Mouse (Mus musculus): ENCODE data around the gene Krt78.
A peak's percentile ranks its signal among the peaks of the same experiment; 100 is the strongest.

The Krt78 gene

DNA sequence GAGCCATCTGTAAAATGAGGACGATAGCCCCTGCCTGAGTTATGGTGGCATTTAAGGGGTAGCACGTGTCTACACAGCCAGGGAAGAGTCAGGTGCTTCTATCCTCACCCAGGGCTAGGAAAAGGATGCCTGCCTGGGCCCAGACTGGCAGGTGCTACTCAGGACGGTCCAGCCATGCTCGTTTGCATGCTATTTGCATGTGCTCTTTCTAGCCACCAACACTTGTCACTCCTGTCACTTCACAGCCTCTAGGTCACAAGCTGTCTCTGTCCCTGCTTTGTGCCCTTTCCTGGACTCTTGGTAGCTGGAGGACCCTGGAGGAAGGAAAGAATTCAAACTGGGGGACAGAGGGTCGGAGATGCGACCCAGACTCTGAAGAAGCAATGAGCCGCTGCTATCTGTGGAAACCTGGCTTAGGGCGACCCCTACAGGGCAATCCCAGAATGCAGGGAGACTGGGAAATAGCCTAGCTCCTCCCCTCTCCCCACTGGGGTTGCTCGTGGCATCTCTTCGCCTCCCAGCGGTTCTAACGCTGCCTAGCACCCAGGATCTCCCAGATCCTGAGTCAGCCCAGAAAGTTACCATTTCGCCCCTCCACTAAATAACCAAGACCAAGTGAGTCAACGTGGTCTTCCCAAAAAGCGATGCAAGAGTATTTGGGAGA lies 19.5 kb upstream of the Krt78 start:
- DNase-seq (ENCODE audit: low read depth, low spot score) = peak; percentile 76

DNA sequence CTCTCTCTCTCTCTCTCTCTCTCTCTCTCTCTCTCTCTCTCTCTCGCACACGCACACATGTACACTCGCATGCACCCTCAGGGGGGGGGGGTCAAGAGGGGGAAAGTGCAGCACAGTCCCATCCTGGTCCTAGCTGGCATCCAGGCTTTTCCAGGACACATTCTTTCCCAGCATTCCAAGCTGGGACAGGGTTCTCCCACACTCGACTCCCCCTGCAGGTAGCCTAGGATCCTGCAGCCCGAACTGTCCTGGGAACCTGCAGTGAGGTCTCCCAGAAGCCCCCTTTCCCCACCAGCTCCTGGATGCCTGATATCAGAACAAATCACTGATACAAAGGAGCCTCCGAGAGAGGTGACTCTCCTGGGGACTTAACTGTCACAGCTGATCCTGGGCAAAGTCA lies 16.4 kb upstream of the Krt78 start:
- no peak for DNase-seq (ENCODE audit: low read depth, low spot score)

DNA sequence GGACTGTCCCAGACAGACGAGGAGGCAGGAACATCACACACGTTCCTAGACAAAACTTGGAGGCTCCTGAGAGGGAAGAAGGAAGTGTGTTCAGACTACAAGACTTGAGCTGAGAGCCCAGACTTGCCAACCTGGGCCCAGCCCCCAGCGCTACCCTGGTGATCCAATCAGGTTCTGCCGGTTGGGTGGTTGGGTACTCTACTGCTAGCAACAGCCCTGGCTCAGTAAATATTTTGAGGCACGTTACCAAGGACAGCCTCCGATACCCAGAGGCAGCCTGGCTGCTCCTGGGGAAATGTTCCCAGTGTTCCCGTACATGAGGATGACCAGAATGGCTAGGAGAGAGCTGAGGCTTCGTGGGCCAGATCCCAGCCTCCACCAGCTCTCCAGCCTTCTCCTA lies 12.7 kb upstream of the Krt78 start:
- no peak for DNase-seq (ENCODE audit: low read depth, low spot score)

DNA sequence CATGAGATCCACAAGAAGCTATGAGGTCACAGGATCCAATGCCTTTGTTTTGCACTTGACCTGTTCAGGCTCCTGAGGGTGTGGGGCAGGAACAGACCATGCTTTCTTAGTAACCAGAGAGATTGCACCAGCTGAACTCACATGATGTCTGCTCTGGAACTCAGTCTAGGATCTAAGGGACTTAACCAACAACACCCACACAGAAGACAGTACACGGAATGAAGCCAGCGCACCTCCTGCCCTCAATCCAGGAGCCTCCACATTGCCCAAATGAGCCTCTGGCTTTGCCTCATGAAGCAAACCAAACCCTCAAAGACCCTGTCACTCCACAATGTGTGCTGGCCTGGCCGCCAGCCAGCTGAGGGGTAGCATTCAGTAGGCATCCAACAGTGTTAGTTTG lies 4.8 kb upstream of the Krt78 start:
- no peak for DNase-seq (ENCODE audit: low read depth, low spot score)

DNA sequence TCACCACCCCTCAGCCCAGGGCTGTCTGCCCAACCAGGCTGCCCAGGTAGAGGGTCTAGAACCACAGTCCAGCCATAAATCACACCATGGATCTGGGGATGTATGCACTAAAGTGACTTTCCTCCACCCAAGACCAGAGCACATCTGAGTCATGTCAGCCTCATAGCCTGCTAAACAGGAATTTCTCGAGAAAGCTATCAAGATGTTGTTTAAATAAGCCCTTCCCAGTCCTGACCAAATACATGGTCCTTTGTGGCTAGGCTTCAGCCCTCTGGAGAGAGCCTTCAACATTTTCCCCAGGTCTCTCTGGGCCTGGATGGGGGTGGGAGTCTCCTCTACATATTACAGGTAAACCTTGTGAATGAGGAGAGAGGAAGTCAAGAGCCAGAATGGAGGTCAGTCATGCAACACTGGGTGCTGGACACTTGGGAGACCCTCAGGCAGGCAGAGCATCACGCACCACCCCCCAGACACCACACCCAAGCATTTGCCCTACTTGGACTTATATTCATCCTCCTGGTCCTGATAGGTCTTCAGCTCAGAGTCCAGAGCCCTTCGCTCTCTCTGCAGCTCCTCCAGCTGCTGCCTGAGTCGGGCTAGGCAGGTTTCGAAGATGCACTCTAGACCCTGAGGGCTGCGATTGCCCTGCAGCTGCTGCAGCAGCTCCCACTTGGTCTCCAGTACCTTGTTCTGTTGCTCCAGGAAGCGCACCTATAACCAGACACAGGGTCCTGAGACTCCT lies 1.2 kb downstream of the Krt78 start:
- no peak for DNase-seq (ENCODE audit: low read depth, low spot score)

DNA sequence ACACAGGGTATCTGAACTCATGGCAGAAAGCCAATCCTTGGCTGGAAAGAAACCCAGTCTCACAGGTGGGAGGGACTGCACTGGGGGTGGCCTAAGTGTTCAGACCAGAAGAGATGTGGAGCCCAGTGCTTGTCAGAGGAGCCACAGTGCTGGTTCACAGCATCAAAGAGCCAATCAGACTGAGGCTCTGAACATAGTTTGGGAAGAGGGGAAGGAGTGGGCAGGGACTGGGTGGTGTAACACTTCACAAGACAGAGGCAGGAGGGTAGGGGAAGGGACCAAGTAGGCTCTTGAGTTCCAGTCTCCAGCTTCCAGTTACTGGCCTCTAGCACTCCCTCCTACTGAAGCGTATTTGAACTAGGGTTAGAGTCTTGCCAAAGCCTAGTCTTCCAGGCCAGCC lies 8.7 kb downstream of the Krt78 start:
- no peak for DNase-seq (ENCODE audit: low read depth, low spot score)

DNA sequence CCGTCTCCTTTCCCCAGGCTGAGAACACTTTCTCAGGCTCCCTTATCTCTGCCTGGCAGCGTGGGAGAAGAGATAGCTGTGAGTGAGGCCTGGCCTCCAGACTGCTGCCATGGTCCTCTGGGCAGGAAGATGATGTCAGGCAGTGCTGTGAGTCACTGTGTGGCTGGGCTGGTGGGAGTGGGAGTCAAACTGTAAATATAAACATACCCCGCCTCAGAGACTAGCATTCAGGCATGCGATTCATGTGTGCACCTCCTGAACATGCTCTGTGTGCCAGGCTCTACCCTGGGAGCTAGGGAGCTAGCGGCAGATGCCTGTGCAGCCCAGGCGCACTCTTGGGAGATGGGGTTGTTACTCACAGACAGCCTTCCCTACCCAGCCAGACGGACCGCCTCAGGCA lies 12.1 kb downstream of the Krt78 start:
- no peak for DNase-seq (ENCODE audit: low read depth, low spot score)

DNA sequence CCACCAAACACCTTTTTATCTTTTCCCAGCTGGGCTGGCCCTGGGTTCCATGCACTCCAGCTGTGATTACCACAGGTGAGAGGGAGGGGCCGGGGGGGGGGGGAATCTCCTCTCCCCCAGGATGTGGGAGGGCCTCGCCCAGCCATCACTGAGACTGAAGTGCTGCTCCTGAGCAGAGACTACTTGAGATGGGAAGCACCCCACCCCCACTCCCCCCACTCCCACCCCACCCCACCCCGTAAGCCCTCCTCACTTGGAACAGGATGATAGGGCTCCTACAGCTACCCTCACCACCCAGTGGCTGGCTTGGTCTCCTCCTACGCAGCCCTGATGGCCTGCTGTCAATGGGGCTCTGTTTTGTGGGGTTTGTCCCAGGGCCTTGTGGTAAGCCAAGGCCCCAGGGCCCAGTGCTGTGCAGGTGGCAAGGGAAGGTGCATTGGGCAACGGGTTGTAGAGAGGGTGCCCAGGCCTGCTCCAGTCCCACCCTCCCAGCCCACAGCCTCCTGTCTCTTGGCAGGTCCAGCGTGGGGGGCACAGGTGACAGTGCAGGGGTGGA lies 13.7 kb downstream of the Krt78 start, which contains the start of gene Krt79:
TSS of gene Krt79 (minus strand) at position 51 of the 556 bp plus-strand sequence.
- no peak for DNase-seq (ENCODE audit: low read depth, low spot score)

DNA sequence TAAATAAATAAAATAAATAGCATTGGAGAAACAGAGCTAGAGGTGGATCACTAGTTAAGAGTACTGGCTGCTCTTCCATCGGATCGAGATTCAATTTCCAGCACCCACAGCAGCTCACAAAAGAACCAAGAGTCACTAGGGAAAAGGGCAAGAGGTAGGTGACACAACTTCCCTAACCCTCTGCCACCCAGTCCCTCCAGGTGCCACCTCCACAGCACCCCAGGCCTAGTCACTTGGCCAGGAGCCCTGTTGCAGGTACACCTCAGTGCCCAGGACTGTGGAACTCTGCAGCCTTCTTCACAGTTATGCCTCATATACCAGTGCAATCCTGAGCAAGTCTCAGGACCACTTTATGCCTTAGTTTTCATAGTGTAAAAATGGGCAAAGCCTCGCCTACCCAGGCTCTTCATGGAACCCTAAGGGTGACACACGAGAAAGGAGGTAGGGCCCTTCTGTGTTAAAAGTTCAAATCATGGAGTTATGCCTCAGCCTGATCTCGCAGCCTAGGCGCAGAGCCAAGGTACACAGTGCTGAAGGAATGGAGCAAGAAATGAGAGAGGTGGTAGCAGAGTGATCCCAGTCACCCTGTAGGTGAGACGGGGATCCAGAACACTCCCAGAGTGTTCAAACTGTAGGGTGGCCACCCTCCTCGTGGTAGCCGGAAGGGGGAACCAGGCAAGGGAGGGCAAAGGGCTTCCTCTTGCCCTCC lies 15.3 kb downstream of the Krt78 start:
- DNase-seq (ENCODE audit: low read depth, low spot score) = no peak

DNA sequence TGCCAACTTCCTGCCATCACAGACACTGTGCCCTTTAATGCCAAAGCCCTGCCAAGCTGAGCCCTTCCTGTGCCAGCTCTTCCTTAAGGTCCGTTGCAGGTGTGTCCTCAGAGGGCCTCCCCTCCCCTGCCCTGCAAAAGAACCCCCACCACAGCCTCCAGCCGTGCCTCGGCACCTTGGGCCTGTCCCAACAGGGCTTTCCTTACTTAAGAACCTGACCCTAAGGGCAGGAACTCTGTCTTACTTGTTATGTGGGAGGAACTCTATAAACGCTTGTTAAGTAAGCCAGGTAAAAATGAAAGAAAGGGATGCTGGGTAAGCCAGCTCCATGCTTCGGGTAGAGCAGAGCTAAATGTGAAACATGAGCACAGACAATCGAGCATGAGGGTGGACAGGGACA lies 21.1 kb downstream of the Krt78 start:
- DNase-seq (ENCODE audit: low read depth, low spot score) = no peak

DNA sequence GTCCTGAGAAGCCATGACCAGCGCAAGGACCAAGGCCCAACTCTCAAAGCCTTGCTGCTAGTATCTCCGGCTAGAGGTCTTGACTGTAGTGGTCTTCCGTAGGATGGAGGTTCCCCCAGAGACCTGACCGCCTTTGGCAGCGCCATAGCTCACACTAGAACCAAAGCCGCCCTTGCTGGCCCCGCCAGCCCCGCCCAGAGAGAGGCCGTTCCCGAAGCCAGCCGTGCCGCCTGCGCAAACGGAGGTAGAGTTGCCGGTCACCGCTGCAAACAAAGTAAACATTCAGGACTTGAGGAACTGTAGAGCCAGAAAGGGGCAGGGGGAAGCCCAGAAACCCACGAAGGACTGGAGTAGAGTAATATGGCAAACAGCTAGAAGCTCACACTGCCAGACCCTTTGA lies 24.4 kb downstream of the Krt78 start:
- DNase-seq (ENCODE audit: low read depth, low spot score) = no peak

DNA sequence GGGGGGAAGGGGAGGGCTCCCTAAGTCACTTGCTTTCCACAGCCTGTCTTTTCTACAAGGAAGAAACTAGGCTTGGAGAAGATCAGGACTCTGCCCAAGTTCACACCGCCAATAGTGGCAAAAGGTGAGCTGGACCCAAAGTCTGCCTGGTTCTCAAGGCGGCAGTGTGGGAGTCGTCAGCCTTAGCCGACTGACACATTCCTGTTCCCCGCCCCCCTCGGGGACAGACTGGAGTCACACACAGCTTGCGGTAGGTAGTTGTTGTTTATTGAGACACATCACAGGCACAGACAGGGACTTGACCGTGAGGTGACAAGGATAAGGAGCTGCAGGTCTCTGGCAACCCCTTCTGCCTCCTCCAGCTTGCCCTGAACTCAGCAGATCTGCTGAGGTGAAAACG lies 25.0 kb downstream of the Krt78 start:
- DNase-seq (ENCODE audit: low read depth, low spot score) = no peak

DNA sequence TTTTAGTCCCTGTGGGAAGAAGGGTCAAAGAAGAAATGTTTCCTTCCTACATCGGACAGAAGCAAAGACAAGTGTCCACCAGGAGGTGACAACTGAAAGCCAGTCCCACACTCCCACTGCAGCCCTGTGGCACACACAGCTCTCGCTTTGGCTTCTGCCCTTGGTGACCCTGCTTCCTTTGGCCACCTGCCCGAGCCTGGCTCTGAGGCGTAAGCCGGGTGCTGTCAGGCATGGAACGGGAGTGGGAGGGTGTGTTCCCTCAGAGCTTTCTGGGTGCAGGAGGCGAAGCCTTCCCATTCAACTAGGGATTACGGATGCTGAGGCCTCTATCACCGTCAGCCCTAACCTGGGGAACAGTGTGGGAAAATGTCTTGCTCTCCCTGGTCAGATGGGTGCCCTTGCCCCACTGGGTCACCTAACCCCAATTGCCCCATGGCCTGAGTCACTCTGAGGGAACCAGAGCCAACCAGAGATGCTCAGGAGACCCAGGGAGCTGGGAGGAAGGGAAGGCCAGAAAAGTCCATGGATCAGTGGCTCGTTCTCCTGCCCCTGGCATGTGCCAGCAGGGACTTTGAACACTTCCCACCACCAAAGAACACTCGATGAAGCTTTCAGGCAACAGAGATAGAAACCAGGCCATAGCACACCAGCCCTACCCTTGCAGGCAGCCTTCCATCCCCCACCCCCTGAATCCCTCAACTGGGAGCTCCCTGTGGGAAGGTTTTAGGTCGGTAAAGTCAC lies 26.6 kb downstream of the Krt78 start:
- DNase-seq (ENCODE audit: low read depth, low spot score) = no peak

DNA sequence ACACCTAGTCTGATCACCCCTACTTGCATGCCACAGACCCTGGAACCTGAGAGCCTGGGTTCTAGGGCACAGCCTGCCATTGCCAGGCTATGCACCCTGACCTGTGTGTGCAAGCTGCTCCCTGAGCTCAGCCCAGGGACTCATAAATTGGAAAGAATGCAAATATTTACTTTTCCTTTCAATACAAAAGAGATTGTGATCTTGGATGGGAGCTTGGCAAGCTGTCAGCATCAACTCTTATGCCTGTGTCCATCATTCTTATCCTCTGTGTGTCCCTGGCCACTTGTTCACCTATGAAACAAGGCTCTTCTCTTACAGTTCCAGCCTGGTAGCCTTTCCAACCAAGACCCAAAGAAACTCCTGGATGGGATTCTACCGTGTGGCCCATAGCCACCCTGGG lies 29.0 kb downstream of the Krt78 start:
- DNase-seq (ENCODE audit: low read depth, low spot score) = no peak

DNA sequence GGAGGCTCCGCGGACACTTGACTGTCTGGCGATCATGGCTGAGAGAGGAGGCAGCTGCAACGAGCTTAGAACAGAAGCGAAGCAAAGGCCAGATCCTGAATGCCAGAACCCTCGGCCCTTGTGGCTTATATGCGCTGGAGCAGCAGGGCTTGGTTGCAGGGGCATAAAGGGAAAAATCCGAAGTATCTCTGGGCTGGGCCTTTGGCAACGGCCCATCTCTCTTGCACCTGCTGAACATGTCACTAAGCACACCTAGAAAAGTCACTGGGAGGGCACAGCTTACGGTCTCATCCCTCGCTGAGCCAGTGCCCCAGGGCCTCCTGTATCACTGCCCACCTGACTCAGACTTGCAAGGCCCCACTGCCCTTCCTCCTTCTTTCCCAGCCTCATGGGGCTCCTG lies 29.5 kb downstream of the Krt78 start, which contains the start of gene Krt4:
TSS of gene Krt4 (minus strand) at position 101 of the 400 bp plus-strand sequence.
- DNase-seq (ENCODE audit: low read depth, low spot score) = no peak

DNA sequence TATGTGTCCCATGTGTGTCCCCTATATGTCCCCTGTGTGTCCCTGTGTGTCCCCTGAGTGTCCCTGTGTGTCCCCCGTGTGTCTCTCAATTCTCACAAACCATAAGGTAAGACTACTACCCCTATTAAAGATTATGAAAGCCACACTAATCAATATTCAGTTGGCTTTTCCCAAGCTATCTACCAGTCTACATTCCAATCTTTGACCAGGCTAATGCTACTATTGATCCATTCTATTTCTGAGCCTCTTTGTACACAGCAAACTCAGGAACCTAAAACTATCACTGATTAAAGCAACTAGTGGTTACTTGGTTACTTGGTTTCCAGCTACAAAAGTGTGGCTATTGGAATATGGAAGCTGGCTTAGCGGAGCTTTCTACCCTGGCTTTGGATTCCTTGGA lies 31.8 kb downstream of the Krt78 start:
- DNase-seq (ENCODE audit: low read depth, low spot score) = no peak

DNA sequence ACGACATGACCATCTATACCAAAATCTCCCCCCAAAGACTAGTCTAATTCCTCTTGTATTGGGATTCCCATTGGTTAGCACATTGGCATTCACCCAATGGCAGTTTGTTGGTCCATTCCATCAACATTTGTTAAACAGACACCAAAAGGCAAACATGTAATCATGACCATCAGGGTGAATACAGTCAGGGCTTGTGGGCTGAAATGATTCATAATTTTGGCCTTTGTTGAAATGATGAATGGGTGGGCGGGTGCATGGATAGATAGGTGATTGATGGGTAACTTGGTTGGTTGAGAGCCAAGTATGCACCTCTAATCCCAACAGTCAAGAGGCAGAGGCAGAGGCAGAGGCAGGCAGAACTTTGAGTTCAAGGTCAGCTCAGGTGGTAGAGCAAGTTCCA lies 38.0 kb downstream of the Krt78 start:
- DNase-seq (ENCODE audit: low read depth, low spot score) = no peak

DNA sequence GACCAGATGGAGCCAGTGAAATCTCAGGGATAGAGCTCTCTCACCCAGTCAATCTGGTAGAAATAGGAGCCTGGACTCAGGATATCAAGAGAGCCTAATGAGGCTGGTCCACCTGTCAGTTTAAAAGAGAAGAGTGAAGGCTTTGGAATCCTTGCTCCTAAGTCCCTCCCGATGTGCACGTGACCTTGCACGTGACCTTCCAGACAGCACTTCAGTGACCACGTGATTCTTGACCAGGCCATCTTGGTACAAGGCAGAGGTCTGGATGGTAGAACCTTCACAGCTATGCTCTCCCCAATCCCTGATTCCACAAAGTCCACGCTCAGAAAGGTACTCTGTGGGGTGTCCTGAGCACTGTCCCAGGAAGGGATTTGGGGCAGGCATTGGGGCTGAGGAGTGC lies 49.2 kb downstream of the Krt78 start:
- no peak for DNase-seq (ENCODE audit: low read depth, low spot score)

DNA sequence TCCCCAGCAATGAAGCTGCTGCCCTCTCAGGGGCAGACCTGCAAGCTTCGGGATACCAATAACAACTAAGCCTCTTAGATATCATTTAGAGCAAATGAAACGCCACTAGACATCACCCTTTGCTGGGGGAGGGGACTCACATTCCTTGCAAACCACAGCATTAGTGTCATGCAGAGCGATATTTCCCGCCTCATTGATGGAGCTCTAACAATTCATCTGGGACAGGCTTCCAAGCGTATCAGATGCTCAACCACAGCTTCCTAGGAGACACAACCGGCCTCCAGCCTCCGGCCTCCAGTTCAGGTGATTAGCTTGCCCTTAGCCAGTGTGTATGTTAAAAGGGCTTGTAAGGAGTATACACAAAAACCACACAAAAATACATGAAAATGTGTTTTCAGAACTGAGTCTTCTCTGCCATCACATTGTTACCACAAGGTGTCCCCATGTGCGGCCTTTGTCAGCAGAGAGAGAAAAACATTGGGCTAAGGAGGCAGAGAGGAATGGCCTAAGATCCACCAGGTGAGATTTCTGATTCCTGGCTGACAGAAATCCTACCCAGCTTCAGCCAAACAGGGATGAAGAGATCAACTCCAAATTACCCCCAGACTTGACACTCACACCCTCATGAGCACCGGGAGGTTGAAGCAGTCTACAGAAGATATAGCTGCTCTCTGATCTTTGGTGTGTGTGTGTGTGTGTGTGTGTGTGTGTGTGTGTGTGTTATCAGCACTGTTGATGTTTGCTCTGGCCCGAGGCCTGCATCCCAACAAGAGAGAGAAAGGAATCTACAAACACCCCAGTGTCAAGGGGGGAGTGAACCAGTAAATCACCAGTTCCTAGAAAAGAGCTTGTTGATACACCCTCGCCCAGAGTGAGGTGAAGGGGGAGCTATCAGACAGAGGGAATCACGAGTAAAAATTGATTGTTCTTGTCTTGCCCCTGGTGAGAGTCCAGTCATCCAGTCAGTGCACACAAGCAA lies 51.6 kb downstream of the Krt78 start:
- no peak for DNase-seq (ENCODE audit: low read depth, low spot score)

Measured in retina, adult 2 months (tissue).